Mouse (Mus musculus): ENCODE results near the gene Ramp2. TPM values are rescaled to one million over a fixed set of nuclear protein-coding genes. Genes with fewer than 3 reads are reported as not detected.
A peak's percentile ranks its signal among the peaks of the same experiment; 100 is the strongest.

Ramp2 gene
- 10 to 100 TPM; 38.3 to 41.4 TPM for total RNA-seq (2021)
- long read RNA-seq, experiment 1, transcript Ramp2-204 (4 exons, 1,178 nt), result major isoform, 7 of 12 reads
- long read RNA-seq, experiment 1, partial matches to known transcripts, result 1 of 12 reads
- long read RNA-seq, experiment 1, other reads (novel, unspliced or antisense), result 3 of 12 reads
- long read RNA-seq, experiment 2, transcript Ramp2-204 (4 exons, 1,178 nt), result major isoform, 18 of 21 reads
- long read RNA-seq, experiment 2, partial matches to known transcripts, result 0 of 21 reads
- long read RNA-seq, experiment 2, other reads (novel, unspliced or antisense), result 1 of 21 reads

- DNase-seq (ENCODE audit: low spot score in 2 of 2), result peak in 1 of 2 experiments; percentile 63
Observed at GRCm38 (mm10) chr11:101245855-101246701, at the start of gene Ramp2. Ramp2 (plus strand) TSS chr11:101246028.

- DNase-seq (ENCODE audit: low spot score in 2 of 2), result no peak
Observed at GRCm38 (mm10) chr11:101196175-101196574, 49.7 kb upstream of the Ramp2 start.

DNA sequence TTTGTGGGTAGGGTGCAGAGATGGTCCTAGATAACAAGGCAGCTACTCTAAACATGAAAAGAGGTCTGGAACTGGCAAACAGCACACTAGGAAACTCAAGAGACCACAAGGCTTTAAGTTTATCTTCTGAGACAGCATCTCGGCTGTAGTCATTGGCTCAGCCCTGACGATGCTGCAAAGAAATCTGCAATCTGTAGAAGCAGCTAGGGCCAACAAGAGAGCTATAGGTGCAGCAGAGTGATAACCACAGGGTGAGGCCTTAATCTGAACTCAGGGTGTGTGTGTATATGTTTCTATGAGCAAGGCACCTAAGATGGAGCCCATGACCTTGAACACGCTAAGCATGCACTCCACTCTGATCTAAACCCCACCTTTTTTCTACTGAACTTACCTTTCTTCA lies 46.3 kb upstream of the Ramp2 start:
- no peak for DNase-seq (ENCODE audit: low spot score in 2 of 2)

GRCm38 (mm10) chr11:101200986-101201385 lies 44.8 kb upstream of the Ramp2 start:
- DNase-seq (ENCODE audit: low spot score in 2 of 2), result no peak

DNA sequence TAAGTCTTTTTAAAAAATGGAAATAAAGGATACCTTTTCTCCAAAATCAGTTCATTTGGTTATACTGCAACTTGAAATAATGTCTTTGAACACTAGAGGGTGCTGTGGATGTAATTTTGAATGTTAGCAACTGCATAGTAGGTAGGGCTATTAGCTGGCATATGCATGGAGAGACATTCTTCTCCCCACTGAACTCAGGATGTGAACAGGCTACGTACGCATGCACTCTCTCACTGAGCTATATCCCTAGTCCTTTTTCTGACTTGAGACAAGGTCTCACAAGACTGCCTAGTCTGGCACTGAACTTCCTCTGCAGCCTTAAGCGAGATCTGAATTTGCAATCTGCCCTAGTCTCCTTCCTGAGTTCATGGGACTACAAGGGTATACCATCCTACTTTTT lies 33.9 kb upstream of the Ramp2 start:
- DNase-seq (ENCODE audit: low spot score in 2 of 2), result no peak

DNA sequence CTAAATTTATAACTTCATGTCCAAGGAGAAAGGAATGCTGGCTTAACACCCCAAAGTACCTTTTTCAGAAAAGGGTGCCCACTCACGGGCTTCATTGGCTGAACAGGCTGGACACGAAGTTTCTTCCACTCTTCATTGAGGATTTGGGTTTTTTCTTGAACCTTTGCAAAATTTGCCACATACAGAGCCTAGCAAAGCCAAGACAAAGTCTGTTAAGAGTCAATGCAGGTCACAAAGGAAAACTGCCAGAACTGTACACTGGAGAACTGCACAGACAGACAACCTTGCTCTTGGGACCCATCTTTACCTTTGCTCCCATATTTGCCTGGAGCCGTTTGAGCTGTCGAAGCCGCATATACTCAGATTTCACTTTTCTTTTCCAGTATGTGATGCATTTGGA lies 28.9 kb upstream of the Ramp2 start:
- DNase-seq (ENCODE audit: low spot score in 2 of 2), result no peak

- DNase-seq (ENCODE audit: low spot score in 2 of 2), result no peak
Observed at GRCm38 (mm10) chr11:101218436-101219055, 27.3 kb upstream of the Ramp2 start.

DNA sequence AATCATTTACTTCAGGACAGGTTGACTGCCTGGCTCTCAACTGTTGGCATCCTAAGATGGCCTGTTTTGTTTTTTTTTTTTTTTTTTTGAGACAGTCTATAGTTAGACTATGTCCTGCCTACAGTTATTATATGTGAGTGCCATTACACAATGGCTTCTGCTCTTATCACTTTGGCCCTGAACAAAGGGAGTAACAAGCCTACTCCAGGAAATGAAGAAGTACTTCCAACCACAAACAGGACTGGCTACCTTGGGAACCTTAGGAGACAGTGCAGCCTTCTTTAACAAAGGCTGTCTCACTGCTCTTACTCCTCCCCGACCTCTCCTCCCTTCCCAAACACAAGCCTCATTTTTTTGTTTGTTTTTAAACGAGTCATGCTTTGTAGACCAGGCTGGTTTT lies 25.0 kb upstream of the Ramp2 start:
- DNase-seq (ENCODE audit: low spot score in 2 of 2), result no peak

- DNase-seq (ENCODE audit: low spot score in 2 of 2), result no peak
Observed at GRCm38 (mm10) chr11:101221306-101221986, 24.4 kb upstream of the Ramp2 start.

DNA sequence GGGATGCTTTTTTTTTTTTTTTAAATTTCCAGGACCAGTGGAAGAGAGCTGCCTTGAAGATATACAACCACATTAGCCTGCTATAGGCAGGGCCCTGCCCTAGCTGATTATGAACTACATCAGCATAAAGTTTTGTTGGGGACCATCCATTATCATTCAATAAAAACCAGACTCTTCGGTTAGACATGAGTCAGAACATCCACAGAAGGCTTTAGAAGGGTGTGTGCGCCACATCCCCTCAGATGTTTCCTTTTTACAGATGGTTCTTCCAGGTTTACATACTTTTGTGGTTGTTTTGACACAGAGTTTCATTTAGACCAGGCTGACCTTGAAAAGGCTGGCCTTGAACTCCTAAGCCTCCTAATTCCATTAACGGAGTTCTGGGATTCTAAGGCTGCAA lies 21.5 kb upstream of the Ramp2 start:
- DNase-seq (ENCODE audit: low spot score in 2 of 2), result no peak

- no peak for DNase-seq (ENCODE audit: low spot score in 2 of 2)
Observed at GRCm38 (mm10) chr11:101225331-101226064, 20.3 kb upstream of the Ramp2 start.

DNA sequence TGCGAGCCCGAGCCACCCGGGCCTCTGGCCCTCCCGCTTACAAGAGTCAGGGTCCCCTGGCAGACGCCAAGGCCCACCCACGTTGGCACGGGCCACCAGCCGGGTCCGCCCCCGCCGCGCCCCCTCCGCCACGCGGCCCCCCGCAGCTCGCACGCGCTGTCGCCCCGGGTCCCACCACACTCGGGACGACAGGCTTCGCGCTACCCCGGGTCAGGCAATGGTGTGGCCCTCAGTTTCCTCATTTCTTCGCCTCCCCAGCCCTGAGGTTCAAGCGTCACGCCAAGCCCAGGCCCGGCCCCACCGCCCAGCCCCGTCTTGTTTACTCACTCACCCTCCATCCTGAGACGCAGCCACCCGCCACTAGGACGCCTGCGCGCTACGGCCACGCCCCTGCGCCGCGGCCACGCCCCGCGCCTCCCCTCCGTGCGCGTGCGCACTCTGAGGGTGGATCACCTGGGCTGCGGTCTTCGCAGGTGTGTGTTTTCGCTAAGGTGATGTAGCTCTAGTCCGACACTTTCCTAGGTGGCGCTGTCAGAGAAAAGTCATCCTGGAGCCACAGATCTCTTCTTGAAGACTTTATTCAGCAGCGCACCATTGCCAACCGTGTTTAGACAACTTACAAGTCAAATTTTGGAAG lies 19.6 kb upstream of the Ramp2 start, which contains the start of gene Ezh1:
Ezh1 (minus strand) TSS at position 399 of the 637 bp plus-strand sequence.
- peak; percentile 93 for DNase-seq (ENCODE audit: low spot score in 2 of 2)

DNA sequence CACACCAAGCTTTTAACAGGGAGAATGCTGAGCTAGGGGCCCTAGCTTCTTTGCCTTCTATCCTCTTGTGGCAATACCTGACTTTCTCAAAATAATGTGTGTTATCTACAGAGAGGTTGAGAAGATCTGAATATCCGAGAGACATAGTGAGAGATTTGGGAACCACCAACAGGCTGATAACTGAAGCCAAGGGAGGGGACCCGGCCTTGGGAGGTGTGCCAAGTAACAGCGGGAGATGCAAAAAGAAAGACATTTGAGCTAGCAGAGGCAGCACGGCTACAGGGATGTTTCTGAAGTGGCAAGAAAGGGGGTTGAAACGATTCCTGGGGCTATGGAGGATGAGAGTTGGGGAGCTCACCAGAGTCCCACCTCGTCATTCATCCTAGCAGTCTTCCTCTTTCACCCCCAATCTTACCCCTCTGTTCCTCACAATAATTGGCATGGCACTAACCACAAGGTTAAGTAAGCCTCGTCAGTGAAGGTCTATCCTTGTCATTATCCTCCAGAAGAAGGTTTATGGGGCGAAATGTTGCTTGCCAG lies 16.4 kb upstream of the Ramp2 start:
- DNase-seq (ENCODE audit: low spot score in 2 of 2), result peak in 1 of 2 experiments; percentile 34

DNA sequence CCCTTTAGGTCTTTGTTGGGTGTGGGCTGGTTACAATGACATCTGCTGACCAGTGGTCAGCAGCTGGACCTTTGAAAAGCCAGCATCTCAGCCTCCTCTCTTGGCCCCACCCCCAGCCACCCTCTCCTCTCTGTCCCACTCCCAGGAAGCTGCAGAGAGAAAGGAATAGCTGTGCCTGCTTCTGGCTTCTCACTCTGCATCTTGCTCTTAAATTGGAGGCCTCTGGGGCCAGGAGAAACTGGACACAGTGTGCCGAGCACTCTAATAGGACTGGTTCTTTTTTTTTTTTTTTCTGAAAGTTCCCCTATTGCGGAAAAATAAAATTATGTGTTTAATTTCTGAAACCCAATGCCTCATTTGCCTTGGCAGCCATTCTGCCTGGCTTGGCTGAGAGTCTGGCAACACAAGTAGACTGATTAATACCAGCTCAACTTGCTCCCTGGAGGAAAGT lies 15.7 kb upstream of the Ramp2 start:
- DNase-seq (ENCODE audit: low spot score in 2 of 2), result no peak

DNA sequence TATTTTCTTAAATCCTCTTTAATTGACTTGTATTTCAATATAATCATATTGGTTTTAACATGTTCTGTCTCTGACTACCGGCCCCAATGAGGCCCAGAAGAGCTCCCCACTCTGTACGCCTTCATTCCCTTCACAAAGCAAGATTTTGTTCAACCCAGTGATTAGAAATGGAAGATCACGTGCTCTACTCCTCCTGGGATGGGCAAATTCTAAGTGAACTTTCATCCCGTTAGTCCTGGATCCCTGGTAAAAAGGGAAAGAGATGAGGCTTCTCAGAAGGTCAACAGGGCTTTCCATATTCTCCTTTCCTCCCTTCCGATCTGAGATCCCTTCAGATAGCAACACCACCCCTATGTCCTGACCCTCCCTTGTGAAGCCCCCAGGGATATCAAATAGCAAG lies 15.3 kb upstream of the Ramp2 start:
- DNase-seq (ENCODE audit: low spot score in 2 of 2), result no peak

- peak in 1 of 2 experiments; percentile 43 for DNase-seq (ENCODE audit: low spot score in 2 of 2)
Observed at GRCm38 (mm10) chr11:101230991-101231871, 14.6 kb upstream of the Ramp2 start.

DNA sequence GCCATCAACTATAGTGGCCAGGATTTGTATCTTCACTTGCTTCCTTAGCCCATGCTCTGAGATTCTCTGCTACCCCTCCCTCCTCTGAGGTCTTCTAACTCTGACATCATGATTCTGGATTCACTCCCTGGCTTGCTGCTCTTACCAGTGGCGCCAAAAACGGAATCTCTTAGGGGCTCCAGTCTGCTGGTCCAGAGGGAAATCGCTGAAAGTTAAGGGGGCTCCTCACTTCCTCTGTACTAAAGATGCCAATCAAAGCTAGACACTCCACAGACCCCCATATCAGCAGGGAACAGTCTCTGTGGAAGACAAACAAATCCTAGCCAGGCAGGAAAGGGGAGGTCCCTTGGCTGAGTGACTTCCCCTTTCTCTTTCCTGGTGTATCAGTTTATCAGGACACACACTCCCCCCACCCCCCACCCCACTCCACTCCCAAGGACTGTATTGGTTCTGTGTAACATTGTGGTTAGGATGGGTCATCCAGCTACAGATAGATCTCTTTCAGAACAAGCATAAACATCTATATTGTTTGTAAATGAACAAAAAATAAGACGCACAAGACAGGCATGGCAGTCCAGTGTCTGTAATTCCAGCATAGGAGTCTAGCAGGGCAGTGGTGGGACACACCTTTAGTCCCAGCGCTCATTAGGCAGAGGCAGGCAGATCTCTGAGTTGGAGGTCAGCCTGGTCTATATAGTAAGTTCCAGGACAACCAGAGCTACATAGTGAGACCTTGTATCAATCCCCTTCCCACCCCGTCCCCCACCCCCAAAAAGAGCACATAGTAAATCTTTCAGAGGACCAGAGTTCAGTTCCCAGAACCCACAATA lies 13.6 kb upstream of the Ramp2 start:
- no peak for DNase-seq (ENCODE audit: low spot score in 2 of 2)

DNA sequence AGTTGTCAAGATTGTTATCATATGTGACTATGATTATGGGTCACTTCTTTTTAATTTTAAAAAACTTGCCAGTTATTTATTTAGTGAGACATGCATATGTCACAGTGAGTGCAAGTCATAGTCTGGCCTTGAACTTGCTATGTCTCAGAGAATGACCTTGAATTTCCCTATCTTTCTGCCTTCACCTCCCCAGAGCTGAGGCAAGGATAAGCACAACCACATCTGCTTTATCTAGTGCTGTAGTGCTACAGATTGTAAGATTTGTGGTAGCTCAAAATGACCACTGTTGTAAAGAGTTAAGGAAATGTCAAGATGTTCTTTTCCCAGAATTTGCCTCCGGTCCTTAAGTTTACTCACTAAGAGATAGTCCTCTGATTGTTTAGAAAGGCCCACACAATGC lies 12.6 kb upstream of the Ramp2 start:
- no peak for DNase-seq (ENCODE audit: low spot score in 2 of 2)
